Mouse (Mus musculus): Measurements from ENCODE around the gene Shisa4.

DNA sequence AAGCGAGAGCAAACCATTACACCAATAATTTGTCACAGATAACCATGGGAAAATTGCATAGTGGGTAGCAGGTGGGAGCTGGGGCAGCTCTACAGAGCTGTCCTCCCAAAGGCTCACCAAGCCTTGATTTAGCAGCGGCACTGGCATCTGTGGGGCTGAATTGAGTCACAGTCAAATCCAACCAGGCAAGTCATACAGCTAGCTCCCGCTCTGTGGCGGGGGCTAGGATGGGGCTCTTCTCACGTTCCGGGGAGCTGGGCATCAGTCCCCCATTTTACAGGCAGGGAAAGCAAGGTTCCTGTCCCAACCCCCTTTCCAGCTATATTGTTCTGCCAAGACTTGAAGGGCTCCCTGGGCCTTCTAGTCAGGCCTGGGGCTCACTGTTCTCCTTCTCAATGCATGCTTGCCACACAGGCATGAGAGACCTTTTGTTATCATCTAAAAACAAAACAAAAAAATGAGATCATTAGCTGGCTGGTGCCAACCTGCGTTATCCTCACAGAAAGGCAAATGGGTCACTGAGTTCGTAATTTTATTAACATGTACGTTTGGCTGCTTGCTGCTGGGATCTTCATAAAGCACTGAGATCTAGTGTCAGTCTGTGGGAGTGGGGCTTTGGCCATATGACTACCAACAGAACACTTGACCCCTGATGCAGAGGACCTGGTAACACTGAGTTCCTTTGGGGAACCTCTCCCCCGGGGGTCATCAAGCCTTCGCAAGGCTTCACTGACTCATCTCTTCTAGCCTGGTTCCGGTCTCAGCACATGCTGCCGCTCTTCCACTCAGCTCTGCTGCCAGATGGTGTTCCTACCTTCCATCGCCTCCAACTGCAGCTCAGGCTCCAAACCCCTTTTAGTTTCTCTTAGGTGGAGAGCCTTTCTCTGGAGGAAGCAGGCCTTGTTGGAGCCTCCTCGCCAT is 5.3 kb upstream of the Shisa4 start:
- TF ChIP-seq EP300 (IDR thresholded peaks at IDR 0.05; ENCODE audit: insufficient read depth, low read depth, low read length) (no peak), CTCF (IDR thresholded peaks at IDR 0.05) (no peak)
